Mouse (Mus musculus) forebrain, embryonic 11.5 days (tissue): ENCODE results near the gene Rpain. TPM values are rescaled to one million over a fixed set of nuclear protein-coding genes. Genes with fewer than 3 reads are reported as not detected.

ENCODE experiments used
- ATAC-seq: fragments of 200-750 bp; cut with Nextera tagmentation; replicated peaks from 2 replicates; pipeline ENCODE4 v1.8.0; 2017; ENCODE audit warnings: moderate TSS enrichment; ENCODE audit not compliant: low FRiP score
- DNase-seq: peaks from one replicate; pipeline ENCODE4 v3.0.0-alpha.2; 2017; ENCODE audit warnings: low spot score
- H3K27ac ChIP-seq: fragments of 300-500 bp; sonication (generic); 2 replicates; pipeline ENCODE4 v1.5.1; 2014; ENCODE audit warnings: low read depth, low read length
- H3K27me3 ChIP-seq: fragments of 300-500 bp; sonication (generic); 2 replicates; pipeline ENCODE4 v1.6.1; 2014; ENCODE audit warnings: mild to moderate bottlenecking, low read length, mixed read lengths; ENCODE audit not compliant: control insufficient read depth, insufficient read depth
- H3K36me3 ChIP-seq: fragments of 300-500 bp; sonication (generic); 2 replicates; pipeline ENCODE4 v1.6.1; 2014; ENCODE audit warnings: mild to moderate bottlenecking, low read length, moderate library complexity, mixed read lengths; ENCODE audit not compliant: control insufficient read depth, insufficient read depth
- H3K4me1 ChIP-seq: fragments of 300-500 bp; sonication (generic); replicated peaks from 2 replicates; pipeline ENCODE4 v1.6.1; 2014; ENCODE audit warnings: low read length, mixed read lengths; ENCODE audit not compliant: control insufficient read depth, insufficient read depth
- H3K4me2 ChIP-seq: fragments of 300-500 bp; sonication (generic); 2 replicates; pipeline ENCODE4 v1.6.1; 2014; ENCODE audit warnings: low read depth, mild to moderate bottlenecking, low read length, moderate library complexity, mixed read lengths; ENCODE audit not compliant: severe bottlenecking
- H3K4me3 ChIP-seq: fragments of 300-500 bp; sonication (generic); 2 replicates; pipeline ENCODE4 v1.5.1; 2014; ENCODE audit warnings: low read depth, low read length
- H3K9ac ChIP-seq: fragments of 300-500 bp; sonication (generic); 2 replicates; pipeline ENCODE4 v1.6.1; 2014; ENCODE audit warnings: low read length
- H3K9me3 ChIP-seq: fragments of 300-500 bp; sonication (generic); 2 replicates; pipeline ENCODE4 v1.6.1; 2016; ENCODE audit warnings: low read length, mixed read lengths; ENCODE audit not compliant: control insufficient read depth
- WGBS: fragments of 180-500 bp; shearing (Covaris S2); extraction: QIAGEN DNeasy Blood & Tissue Kit; methylation state at CpG from one replicate; pipeline ENCODE4 v1.1.7; 2014; 5-methylcytosine and 5-hydroxymethylcytosine counted together
- polyA plus RNA-seq: library from polyadenylated mRNA; unstranded; fragments of >200 nt; fragmentation: Nextera tagmentation; extraction: Ambion mirVana; gene quantifications from 2 replicates; pipeline ENCODE4 v1.2.1, GENCODE M21; 2014

Rpain gene
- polyA plus RNA-seq, 1 experiment from 2014 or later = 84.0 TPM

DNA sequence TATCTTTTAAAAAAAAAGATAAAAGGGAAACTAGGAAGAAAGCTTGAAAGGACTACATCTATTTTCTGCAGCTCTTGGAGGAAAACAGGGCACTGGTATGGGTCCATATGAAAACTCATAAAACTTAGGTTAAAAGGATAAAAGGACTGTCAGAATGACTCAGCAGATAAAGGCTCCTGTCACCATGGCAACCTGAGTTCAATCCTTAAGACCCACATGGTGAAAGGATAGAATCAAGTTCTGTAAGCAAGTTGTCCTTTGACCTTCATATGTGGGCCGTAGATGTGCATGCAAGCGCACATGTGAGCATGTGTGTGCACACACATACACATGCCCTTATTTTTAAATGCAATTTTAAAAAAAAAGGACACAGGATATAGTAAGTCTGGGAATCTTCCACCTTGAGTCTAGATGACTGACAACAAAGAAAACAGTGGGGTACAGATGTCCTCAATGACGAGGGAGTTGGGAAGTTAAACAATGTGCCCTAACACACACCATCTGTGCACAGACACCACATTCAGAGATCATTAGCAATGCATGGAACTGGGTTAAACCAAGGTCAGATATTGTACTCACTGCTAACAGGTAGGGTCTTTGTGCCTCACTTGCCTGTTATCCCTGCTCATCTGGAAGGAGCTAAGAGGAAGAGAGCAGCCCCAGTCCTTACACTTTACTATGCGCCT, 5.6 kb upstream of the Rpain start:
- H3K27me3 ChIP-seq = no peaks in the 10 kb centered on the region
- no peak overlapping the region for H3K4me2 ChIP-seq
- ATAC-seq (no peak), DNase-seq (no peak)
- no peak overlapping the region for H3K9ac ChIP-seq
- H3K9me3 ChIP-seq = no peaks in the 10 kb centered on the region
- H3K4me1 ChIP-seq = no peaks in the 10 kb centered on the region; the same call in 1 of the 2 replicates
- WGBS = 73% methylated on average over 4 of the region's 4 CpGs
- no peak overlapping the region for H3K27ac ChIP-seq
- no peak overlapping the region for H3K4me3 ChIP-seq
- H3K36me3 ChIP-seq = peaks cover 16% of the 10 kb centered on the region

DNA sequence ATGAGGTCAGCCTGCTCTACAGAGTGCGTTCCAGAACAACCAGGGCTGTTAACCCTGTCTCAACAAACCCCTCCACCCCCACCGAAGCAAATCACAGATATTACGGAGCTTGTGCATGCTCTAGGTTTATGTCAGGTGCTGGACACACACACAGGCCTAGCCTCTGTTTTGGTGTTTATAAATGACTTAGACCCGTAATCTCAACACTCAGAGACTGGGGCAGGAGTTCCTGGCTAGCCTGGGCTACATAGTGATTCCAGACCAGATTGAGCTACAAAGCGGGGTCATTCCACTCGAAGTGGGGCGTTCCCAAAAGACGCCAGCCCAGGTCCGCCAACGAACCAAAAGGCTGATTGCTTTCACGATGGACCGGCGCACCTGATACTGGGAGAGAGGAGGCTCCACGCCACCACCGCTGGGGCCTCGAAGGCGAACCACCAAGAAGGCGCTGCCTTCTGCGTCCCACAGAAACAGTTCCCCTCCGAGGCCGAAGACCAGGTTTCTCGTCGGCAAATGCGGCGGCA, 680 bp upstream of the Rpain start:
- Histone ChIP-seq H3K4me3 (peak overlapping the region; percentile 94), H3K27me3 (no peaks in the 10 kb centered on the region), H3K36me3 (peaks cover 8% of the 10 kb centered on the region; the same call in 1 of the 2 replicates), H3K9me3 (no peaks in the 10 kb centered on the region; the same call in 1 of the 2 replicates), H3K9ac (peak overlapping the region; percentile 88), H3K4me2 (peak overlapping the region; percentile 49), H3K4me1 (no peaks in the 10 kb centered on the region; the same call in 1 of the 2 replicates), H3K27ac (peak overlapping the region; percentile 68)
- ATAC-seq (peak; percentile 10; the same call in 1 of the 2 replicates), DNase-seq (no peak)
- 1% methylated on average over 25 of the region's 25 CpGs for WGBS

- Histone ChIP-seq H3K27me3 (no peaks in the 10 kb centered on the region), H3K4me3 (peak overlapping the region; percentile 94), H3K4me2 (peak overlapping the region; percentile 80), H3K9me3 (no peaks in the 10 kb centered on the region; the same call in 1 of the 2 replicates), H3K36me3 (no peaks in the 10 kb centered on the region; the same call in 1 of the 2 replicates), H3K27ac (0 out of 2 replicates have a peak overlapping the region, but pooled peaks have one; percentile 18), H3K4me1 (no peaks in the 10 kb centered on the region; the same call in 1 of the 2 replicates), H3K9ac (peak overlapping the region; percentile 65)
- 19% methylated on average over 24 of the region's 24 CpGs for WGBS
- ATAC-seq (no peak; the same call in 1 of the 2 replicates), DNase-seq (no peak)
Measured at GRCm38 (mm10) chr11:70970560-70971540, 837 bp downstream of the Rpain start.

DNA sequence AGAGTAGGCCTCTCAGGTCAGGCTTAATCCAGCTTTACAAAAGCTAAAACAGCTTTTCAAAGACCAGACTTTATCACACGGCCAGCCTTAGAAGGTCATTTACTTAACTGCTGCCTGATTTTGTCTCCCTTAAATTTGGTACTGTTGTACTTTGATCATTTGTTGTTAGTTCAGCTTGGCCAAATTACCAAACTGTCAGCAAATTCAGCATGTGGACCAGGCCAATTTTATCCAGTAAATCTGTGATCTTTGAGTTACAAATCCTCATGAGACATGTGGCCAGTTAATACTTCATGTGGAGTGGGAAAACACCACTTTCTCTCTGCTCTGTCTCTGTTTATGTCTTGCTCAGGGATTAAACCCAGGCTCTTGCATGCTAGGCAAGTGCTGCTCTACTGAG, 2.6 kb downstream of the Rpain start:
- Histone ChIP-seq H3K27me3 (no peaks in the 10 kb centered on the region), H3K36me3 (peaks cover 10% of the 10 kb centered on the region; the same call in 1 of the 2 replicates), H3K9me3 (no peaks in the 10 kb centered on the region; the same call in 1 of the 2 replicates), H3K4me2 (no peak overlapping the region), H3K9ac (no peak overlapping the region), H3K4me3 (no peak overlapping the region), H3K4me1 (no peaks in the 10 kb centered on the region; the same call in 1 of the 2 replicates), H3K27ac (no peak overlapping the region)
- ATAC-seq = no peak
- DNase-seq = no peak
- whole genome bisulfite sequencing = 50% methylated on average over 1 of the region's 1 CpGs

DNA sequence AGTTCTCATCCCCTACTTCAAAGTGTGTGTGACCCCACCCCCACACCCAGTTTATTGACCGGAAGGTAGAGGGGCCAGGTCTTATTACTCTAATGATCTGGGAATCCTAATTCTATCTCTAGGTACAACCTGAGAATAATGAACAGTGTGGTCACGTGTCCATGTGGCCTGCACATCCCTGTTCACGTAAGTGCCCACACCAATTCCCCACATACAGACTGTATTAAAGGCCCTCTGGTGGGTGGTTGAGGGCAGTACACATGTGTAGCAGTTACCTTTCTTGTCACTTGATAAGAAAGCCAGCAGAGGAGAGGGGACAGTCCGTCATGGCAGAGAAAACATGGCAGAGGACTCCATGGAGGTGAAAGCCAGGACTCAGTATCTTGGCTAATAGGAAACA, 3.9 kb downstream of the Rpain start:
- Histone ChIP-seq H3K27ac (no peak overlapping the region), H3K27me3 (no peaks in the 10 kb centered on the region), H3K9ac (no peak overlapping the region), H3K4me2 (no peak overlapping the region), H3K4me1 (no peaks in the 10 kb centered on the region), H3K36me3 (peaks cover 17% of the 10 kb centered on the region; the same call in 1 of the 2 replicates), H3K4me3 (no peak overlapping the region), H3K9me3 (no peaks in the 10 kb centered on the region; the same call in 1 of the 2 replicates)
- ATAC-seq = no peak
- DNase-seq = no peak
- 88% methylated on average over 4 of the region's 4 CpGs for WGBS

- H3K36me3 ChIP-seq = peaks cover 17% of the 10 kb centered on the region; the same call in 1 of the 2 replicates
- H3K27ac ChIP-seq = no peak overlapping the region
- DNase-seq (no peak), ATAC-seq (no peak)
- H3K27me3 ChIP-seq = no peaks in the 10 kb centered on the region
- H3K4me3 ChIP-seq = no peak overlapping the region
- no peaks in the 10 kb centered on the region; the same call in 1 of the 2 replicates for H3K9me3 ChIP-seq
- WGBS = 75% methylated on average over 2 of the region's 2 CpGs
- no peak overlapping the region for H3K4me2 ChIP-seq
- H3K9ac ChIP-seq = no peak overlapping the region
- H3K4me1 ChIP-seq = no peaks in the 10 kb centered on the region
Measured at GRCm38 (mm10) chr11:70975193-70975592, 5.2 kb downstream of the Rpain start.

- Histone ChIP-seq H3K4me3 (no peak overlapping the region), H3K9ac (no peak overlapping the region), H3K36me3 (peaks cover 17% of the 10 kb centered on the region; the same call in 1 of the 2 replicates), H3K27ac (no peak overlapping the region), H3K9me3 (no peaks in the 10 kb centered on the region), H3K4me2 (no peak overlapping the region), H3K4me1 (peaks cover 3% of the 10 kb centered on the region; the same call in 1 of the 2 replicates), H3K27me3 (no peaks in the 10 kb centered on the region)
- 88% methylated on average over 6 of the region's 6 CpGs for WGBS
- DNase-seq (no peak), ATAC-seq (no peak)
Measured at GRCm38 (mm10) chr11:70977293-70977692, 7.3 kb downstream of the Rpain start.

GRCm38 (mm10) chr11:70980232-70980631, 10.2 kb downstream of the Rpain start:
- H3K4me2 ChIP-seq = no peak overlapping the region
- 92% methylated on average over 6 of the region's 6 CpGs for WGBS
- no peak overlapping the region for H3K27ac ChIP-seq
- no peaks in the 10 kb centered on the region for H3K9me3 ChIP-seq
- no peak overlapping the region for H3K4me3 ChIP-seq
- H3K4me1 ChIP-seq = peaks cover 3% of the 10 kb centered on the region; the same call in 1 of the 2 replicates
- no peak overlapping the region for H3K9ac ChIP-seq
- H3K27me3 ChIP-seq = no peaks in the 10 kb centered on the region
- DNase-seq = no peak
- H3K36me3 ChIP-seq = peaks cover 17% of the 10 kb centered on the region; the same call in 1 of the 2 replicates
- ATAC-seq = no peak
